Comparison of ENCODE assay signal across 27 mouse cellular contexts in the genomic region with DNA sequence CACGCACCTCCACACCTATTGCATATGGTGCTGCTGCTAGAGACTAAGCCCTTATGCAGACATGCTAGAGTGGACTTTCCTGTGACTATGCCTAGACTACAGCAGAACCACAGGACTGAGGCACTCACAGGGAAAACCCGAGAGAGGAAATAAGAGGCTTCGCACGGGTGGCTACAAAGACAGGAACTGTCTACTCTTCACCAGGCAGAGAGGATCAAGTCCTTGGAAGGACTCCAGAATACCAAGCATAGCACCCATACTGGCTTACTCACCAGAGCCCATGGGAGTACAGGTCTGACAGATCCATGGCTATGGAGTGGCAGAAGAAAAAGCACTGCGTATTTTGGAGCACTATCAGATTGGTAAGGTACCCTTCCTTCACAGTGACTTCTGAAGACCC.
"Had no signal": no experiment of that assay in that cellular context is flagged by ENCODE, and none has a peak within 500 bp of the region (broad histone marks: within the 10 kb centered on the region; RNA-seq: fewer than 3 reads in every experiment).

No protein-coding gene starts in this region.

- H3K27ac ChIP-seq: embryonic facial prominence, embryonic 12.5 days; embryonic facial prominence, embryonic 13.5 days; embryonic facial prominence, embryonic 15.5 days; forebrain, embryonic 10.5 days; forebrain, embryonic 12.5 days; forebrain, embryonic 13.5 days; forebrain, embryonic 15.5 days; gastrocnemius, adult 2 months; heart, adult 2 months; heart, embryonic 10.5 days had no signal

- H3K4me2 ChIP-seq: embryonic facial prominence, embryonic 12.5 days; embryonic facial prominence, embryonic 13.5 days; embryonic facial prominence, embryonic 15.5 days; forebrain, embryonic 12.5 days; forebrain, embryonic 13.5 days; forebrain, embryonic 15.5 days had no signal

- H3K9ac ChIP-seq: embryonic facial prominence, embryonic 12.5 days; embryonic facial prominence, embryonic 13.5 days; embryonic facial prominence, embryonic 15.5 days; forebrain, embryonic 12.5 days; forebrain, embryonic 13.5 days; forebrain, embryonic 15.5 days; forebrain, postnatal 0 days had no signal

- DNase-seq: cerebellum, adult 8-10 months; cerebellum, adult 9-10 months; cerebellum, adult 9-11 months; cerebellum, postnatal 10 days; cerebellum, postnatal 14 days; cerebellum, postnatal 25 days; cerebellum, postnatal 36 days; embryo, embryonic 11 days; forebrain, postnatal 0 days; gastrocnemius, adult 2 months; gastrocnemius, postnatal 10 days; gastrocnemius, postnatal 14 days; gastrocnemius, postnatal 25 days; gastrocnemius, postnatal 36 days; heart, adult 18-20 months; heart, adult 2 months had no signal

- H3K4me1 ChIP-seq: forebrain, embryonic 13.5 days; forebrain, embryonic 15.5 days had no signal

- H3K9me3 ChIP-seq: embryonic facial prominence, embryonic 12.5 days; embryonic facial prominence, embryonic 13.5 days; embryonic facial prominence, embryonic 15.5 days; forebrain, embryonic 10.5 days; forebrain, embryonic 12.5 days; forebrain, embryonic 13.5 days; forebrain, embryonic 15.5 days; heart, embryonic 10.5 days had no signal

- H3K4me3 ChIP-seq: embryonic facial prominence, embryonic 12.5 days; embryonic facial prominence, embryonic 13.5 days; embryonic facial prominence, embryonic 15.5 days; erythroblast, embryonic 14.5 days; forebrain, embryonic 10.5 days; forebrain, embryonic 12.5 days; forebrain, embryonic 13.5 days; forebrain, embryonic 15.5 days; gastrocnemius, adult 2 months; heart, adult 2 months; heart, embryonic 10.5 days had no signal

- ATAC-seq: forebrain, embryonic 13.5 days; forebrain, embryonic 14.5 days; forebrain, embryonic 15.5 days; forebrain, embryonic 16.5 days; forebrain, postnatal 0 days had no signal

- H3K27me3 ChIP-seq: embryonic facial prominence, embryonic 12.5 days; embryonic facial prominence, embryonic 13.5 days; embryonic facial prominence, embryonic 15.5 days; forebrain, embryonic 12.5 days; forebrain, embryonic 13.5 days; forebrain, embryonic 15.5 days had no signal
